Mouse (Mus musculus) right cerebral cortex, postnatal 36 days (tissue): ENCODE data around the gene Obox7.
"Not testable (repeated sequence)": the region's sequence is repeated elsewhere in the genome, so short reads cannot be mapped to it uniquely, and the experiment has no call there.

Experiments
- DNase-seq, 2 experiments: peaks; one replicate each; pipeline ENCODE4 v3.0.0; 2022; ENCODE audit warnings: low spot score in 2 of 2, mixed read lengths in 1 of 2

Obox7 gene

GRCm38 (mm10) chr7:14659196-14659595 lies at the start of gene Obox7:
Gene Obox7, plus strand, starts transcription at chr7:14659496.
- DNase-seq, result not testable (repeated sequence)

- DNase-seq, result not testable (repeated sequence)
These were observed 36.4 kb upstream of the Obox7 start for GRCm38 (mm10) chr7:14622556-14623542.
